Mouse (Mus musculus): ENCODE data around the gene Eif5a.
A peak's percentile ranks its signal among the peaks of the same experiment; 100 is the strongest.

Gene Eif5a

GRCm38 (mm10) chr11:69876867-69877266, 44.9 kb downstream of the Eif5a start:
- DNase-seq (ENCODE audit: low spot score in 2 of 2) = peak; percentile 85 to 87

- peak; percentile 81 to 88 for DNase-seq (ENCODE audit: low spot score in 2 of 2)
Observed at GRCm38 (mm10) chr11:69876186-69876585, 45.6 kb downstream of the Eif5a start.

- DNase-seq (ENCODE audit: low spot score in 2 of 2) = no peak
Observed at GRCm38 (mm10) chr11:69872451-69872850, 49.3 kb downstream of the Eif5a start.

GRCm38 (mm10) chr11:69871822-69872221, 49.9 kb downstream of the Eif5a start:
- no peak for DNase-seq (ENCODE audit: low spot score in 2 of 2)

GRCm38 (mm10) chr11:69870289-69871069, 51.3 kb downstream of the Eif5a start:
- no peak for DNase-seq (ENCODE audit: low spot score in 2 of 2)

- no peak for DNase-seq (ENCODE audit: low spot score in 2 of 2)
Observed at GRCm38 (mm10) chr11:69867335-69867734, 54.4 kb downstream of the Eif5a start.

All from heart, adult 9 months (tissue).